Mouse (Mus musculus) embryonic facial prominence, embryonic 13.5 days (tissue): ENCODE measurements around the gene Aknad1. TPM values are rescaled to one million over a fixed set of nuclear protein-coding genes. Genes with fewer than 3 reads are reported as not detected.

ENCODE experiments used
- ATAC-seq: fragments of 200-750 bp; cut with Nextera tagmentation; 2 replicates; pipeline ENCODE4 v1.8.0; 2017; ENCODE audit warnings: low read depth; ENCODE audit not compliant: insufficient number of reproducible peaks, insufficient read depth, low FRiP score, low TSS enrichment
- H3K27ac ChIP-seq: fragments of 300-500 bp; sonication (generic); 2 replicates; pipeline ENCODE4 v1.5.1; 2015; ENCODE audit warnings: moderate library complexity, mild to moderate bottlenecking, inconsistent platforms
- H3K27me3 ChIP-seq: fragments of 300-500 bp; sonication (generic); 2 replicates; pipeline ENCODE4 v1.6.1; 2015; ENCODE audit warnings: mild to moderate bottlenecking, inconsistent platforms
- H3K36me3 ChIP-seq: fragments of 300-500 bp; sonication (generic); 2 replicates; pipeline ENCODE4 v1.6.1; 2015; ENCODE audit warnings: mild to moderate bottlenecking, inconsistent platforms
- H3K4me1 ChIP-seq: fragments of 300-500 bp; sonication (generic); 2 replicates; pipeline ENCODE4 v1.6.1; 2015; ENCODE audit warnings: inconsistent platforms
- H3K4me2 ChIP-seq: fragments of 300-500 bp; sonication (generic); 2 replicates; pipeline ENCODE4 v1.6.1; 2015; ENCODE audit warnings: moderate library complexity, mild to moderate bottlenecking, inconsistent platforms
- H3K4me3 ChIP-seq: fragments of 300-500 bp; sonication (generic); 2 replicates; pipeline ENCODE4 v1.5.1; 2015; ENCODE audit warnings: mild to moderate bottlenecking, inconsistent platforms
- H3K9ac ChIP-seq: fragments of 300-500 bp; sonication (generic); 2 replicates; pipeline ENCODE4 v1.6.1; 2015; ENCODE audit warnings: mild to moderate bottlenecking, inconsistent platforms
- H3K9me3 ChIP-seq: fragments of 300-500 bp; sonication (generic); 2 replicates; pipeline ENCODE4 v1.6.1; 2016; ENCODE audit warnings: inconsistent platforms
- WGBS: fragments of 180-500 bp; shearing (Covaris S2); methylation state at CpG from one replicate; pipeline ENCODE4 v1.1.7; 2015; ENCODE audit warnings: mixed read lengths; 5-methylcytosine and 5-hydroxymethylcytosine counted together
- polyA plus RNA-seq: library from polyadenylated mRNA; unstranded; fragments of >200 nt; fragmentation: Nextera tagmentation; extraction: Ambion mirVana; gene quantifications from 2 replicates; pipeline ENCODE4 v1.2.1, GENCODE M21; 2015

The Aknad1 gene
- polyA plus RNA-seq, 1 experiment from 2014 or later, result 0.28 TPM

GRCm38 (mm10) chr3:108790499-108790898, 51.0 kb downstream of the Aknad1 start:
- peaks cover 17% of the 10 kb centered on the region for H3K36me3 ChIP-seq
- H3K9me3 ChIP-seq, result no peaks in the 10 kb centered on the region
- no peak for ATAC-seq
- H3K4me3 ChIP-seq, result no peak overlapping the region
- H3K9ac ChIP-seq, result no peak overlapping the region
- 67% methylated on average over 3 of the region's 3 CpGs for WGBS
- H3K4me1 ChIP-seq, result peaks cover 53% of the 10 kb centered on the region
- no peaks in the 10 kb centered on the region for H3K27me3 ChIP-seq
- H3K27ac ChIP-seq, result peak overlapping the region; percentile 85
- no peak overlapping the region for H3K4me2 ChIP-seq

- H3K4me2 ChIP-seq, result peak overlapping the region; percentile 20; the same call in 1 of the 2 replicates
- peaks cover 20% of the 10 kb centered on the region for H3K36me3 ChIP-seq
- no peak overlapping the region for H3K4me3 ChIP-seq
- peaks cover 53% of the 10 kb centered on the region for H3K4me1 ChIP-seq
- H3K27ac ChIP-seq, result peak overlapping the region; percentile 85
- 28% methylated on average over 7 of the region's 7 CpGs for WGBS
- H3K27me3 ChIP-seq, result no peaks in the 10 kb centered on the region
- no peaks in the 10 kb centered on the region for H3K9me3 ChIP-seq
- no peak overlapping the region for H3K9ac ChIP-seq
- ATAC-seq, result no peak
Measured at GRCm38 (mm10) chr3:108791054-108791706, 51.7 kb downstream of the Aknad1 start.

GRCm38 (mm10) chr3:108792420-108792819, 53.0 kb downstream of the Aknad1 start:
- no peak overlapping the region for H3K9ac ChIP-seq
- no peak overlapping the region for H3K4me3 ChIP-seq
- H3K4me1 ChIP-seq, result peaks cover 51% of the 10 kb centered on the region
- ATAC-seq, result no peak
- H3K27me3 ChIP-seq, result no peaks in the 10 kb centered on the region
- H3K4me2 ChIP-seq, result no peak overlapping the region
- H3K36me3 ChIP-seq, result peaks cover 30% of the 10 kb centered on the region
- no peaks in the 10 kb centered on the region for H3K9me3 ChIP-seq
- no peak overlapping the region; the same call in 1 of the 2 replicates for H3K27ac ChIP-seq

GRCm38 (mm10) chr3:108794780-108795179, 55.3 kb downstream of the Aknad1 start:
- 66% methylated on average over 9 of the region's 9 CpGs for WGBS
- no peak for ATAC-seq
- Histone ChIP-seq H3K4me3 (no peak overlapping the region), H3K9ac (no peak overlapping the region), H3K4me2 (no peak overlapping the region), H3K27ac (no peak overlapping the region), H3K27me3 (no peaks in the 10 kb centered on the region), H3K9me3 (no peaks in the 10 kb centered on the region), H3K4me1 (peaks cover 27% of the 10 kb centered on the region), H3K36me3 (peaks cover 50% of the 10 kb centered on the region)

GRCm38 (mm10) chr3:108795554-108796299, 56.3 kb downstream of the Aknad1 start:
- Histone ChIP-seq H3K36me3 (peaks cover 59% of the 10 kb centered on the region), H3K9ac (no peak overlapping the region), H3K4me3 (no peak overlapping the region), H3K27me3 (no peaks in the 10 kb centered on the region), H3K4me2 (no peak overlapping the region), H3K4me1 (peaks cover 22% of the 10 kb centered on the region), H3K9me3 (no peaks in the 10 kb centered on the region), H3K27ac (no peak overlapping the region)
- ATAC-seq, result no peak
- WGBS, result 80% methylated on average over 7 of the region's 7 CpGs

GRCm38 (mm10) chr3:108796386-108796785, 56.9 kb downstream of the Aknad1 start:
- H3K27ac ChIP-seq, result no peak overlapping the region
- H3K36me3 ChIP-seq, result peaks cover 66% of the 10 kb centered on the region
- H3K27me3 ChIP-seq, result no peaks in the 10 kb centered on the region
- no peak overlapping the region for H3K9ac ChIP-seq
- no peaks in the 10 kb centered on the region for H3K9me3 ChIP-seq
- no peak overlapping the region for H3K4me3 ChIP-seq
- no peak overlapping the region for H3K4me2 ChIP-seq
- H3K4me1 ChIP-seq, result peaks cover 16% of the 10 kb centered on the region
- 91% methylated on average over 4 of the region's 4 CpGs for WGBS
- ATAC-seq, result no peak

GRCm38 (mm10) chr3:108797723-108798122, 58.3 kb downstream of the Aknad1 start:
- H3K4me3 ChIP-seq, result no peak overlapping the region
- H3K27ac ChIP-seq, result no peak overlapping the region
- H3K4me2 ChIP-seq, result no peak overlapping the region
- ATAC-seq, result no peak
- H3K36me3 ChIP-seq, result peaks cover 72% of the 10 kb centered on the region
- H3K9me3 ChIP-seq, result no peaks in the 10 kb centered on the region
- H3K27me3 ChIP-seq, result no peaks in the 10 kb centered on the region
- WGBS, result 85% methylated on average over 6 of the region's 6 CpGs
- H3K9ac ChIP-seq, result no peak overlapping the region
- H3K4me1 ChIP-seq, result peaks cover 3% of the 10 kb centered on the region

GRCm38 (mm10) chr3:108798375-108798774, 58.9 kb downstream of the Aknad1 start:
- H3K9me3 ChIP-seq, result no peaks in the 10 kb centered on the region
- ATAC-seq, result no peak
- WGBS, result 80% methylated on average over 2 of the region's 2 CpGs
- no peak overlapping the region for H3K9ac ChIP-seq
- H3K4me1 ChIP-seq, result peaks cover 3% of the 10 kb centered on the region; the same call in 1 of the 2 replicates
- no peak overlapping the region for H3K4me2 ChIP-seq
- no peak overlapping the region for H3K27ac ChIP-seq
- peaks cover 77% of the 10 kb centered on the region for H3K36me3 ChIP-seq
- no peaks in the 10 kb centered on the region for H3K27me3 ChIP-seq
- no peak overlapping the region for H3K4me3 ChIP-seq

- H3K27ac ChIP-seq, result no peak overlapping the region
- no peak for ATAC-seq
- WGBS, result 90% methylated on average over 5 of the region's 5 CpGs
- no peaks in the 10 kb centered on the region for H3K27me3 ChIP-seq
- no peaks in the 10 kb centered on the region for H3K9me3 ChIP-seq
- H3K4me1 ChIP-seq, result no peaks in the 10 kb centered on the region
- H3K9ac ChIP-seq, result no peak overlapping the region
- peaks cover 59% of the 10 kb centered on the region for H3K36me3 ChIP-seq
- H3K4me2 ChIP-seq, result no peak overlapping the region
- no peak overlapping the region for H3K4me3 ChIP-seq
Measured at GRCm38 (mm10) chr3:108805622-108806021, 66.2 kb downstream of the Aknad1 start.

- Histone ChIP-seq H3K4me1 (no peaks in the 10 kb centered on the region), H3K36me3 (peaks cover 38% of the 10 kb centered on the region), H3K9me3 (no peaks in the 10 kb centered on the region), H3K27ac (no peak overlapping the region), H3K4me2 (no peak overlapping the region), H3K4me3 (no peak overlapping the region), H3K27me3 (no peaks in the 10 kb centered on the region), H3K9ac (no peak overlapping the region)
- ATAC-seq, result no peak
- 86% methylated on average over 4 of the region's 4 CpGs for WGBS
Measured at GRCm38 (mm10) chr3:108810747-108811263, 71.3 kb downstream of the Aknad1 start.

- no peak overlapping the region for H3K27ac ChIP-seq
- no peak overlapping the region for H3K4me2 ChIP-seq
- no peaks in the 10 kb centered on the region for H3K4me1 ChIP-seq
- WGBS, result 71% methylated on average over 4 of the region's 4 CpGs
- peaks cover 41% of the 10 kb centered on the region for H3K36me3 ChIP-seq
- no peak overlapping the region for H3K4me3 ChIP-seq
- H3K27me3 ChIP-seq, result no peaks in the 10 kb centered on the region
- H3K9ac ChIP-seq, result no peak overlapping the region
- H3K9me3 ChIP-seq, result no peaks in the 10 kb centered on the region
- no peak for ATAC-seq
Measured at GRCm38 (mm10) chr3:108815631-108816030, 76.2 kb downstream of the Aknad1 start.

- no peak overlapping the region for H3K4me3 ChIP-seq
- no peak overlapping the region for H3K9ac ChIP-seq
- H3K9me3 ChIP-seq, result no peaks in the 10 kb centered on the region
- H3K36me3 ChIP-seq, result peaks cover 18% of the 10 kb centered on the region
- no peak for ATAC-seq
- no peaks in the 10 kb centered on the region for H3K27me3 ChIP-seq
- 0 out of 2 replicates have a peak, but pooled peaks cover 6% of the 10 kb centered on the region for H3K4me1 ChIP-seq
- 78% methylated on average over 11 of the region's 11 CpGs for WGBS
- H3K4me2 ChIP-seq, result no peak overlapping the region
- no peak overlapping the region for H3K27ac ChIP-seq
Measured at GRCm38 (mm10) chr3:108830493-108830892, 91.0 kb downstream of the Aknad1 start.
